Mouse (Mus musculus) kidney, postnatal 14 days (tissue): ENCODE results near the gene Mfap2.

Experiments
- DNase-seq: peaks from one replicate; pipeline ENCODE4 v3.0.0; 2022; ENCODE audit warnings: mixed read lengths

Gene Mfap2

DNA sequence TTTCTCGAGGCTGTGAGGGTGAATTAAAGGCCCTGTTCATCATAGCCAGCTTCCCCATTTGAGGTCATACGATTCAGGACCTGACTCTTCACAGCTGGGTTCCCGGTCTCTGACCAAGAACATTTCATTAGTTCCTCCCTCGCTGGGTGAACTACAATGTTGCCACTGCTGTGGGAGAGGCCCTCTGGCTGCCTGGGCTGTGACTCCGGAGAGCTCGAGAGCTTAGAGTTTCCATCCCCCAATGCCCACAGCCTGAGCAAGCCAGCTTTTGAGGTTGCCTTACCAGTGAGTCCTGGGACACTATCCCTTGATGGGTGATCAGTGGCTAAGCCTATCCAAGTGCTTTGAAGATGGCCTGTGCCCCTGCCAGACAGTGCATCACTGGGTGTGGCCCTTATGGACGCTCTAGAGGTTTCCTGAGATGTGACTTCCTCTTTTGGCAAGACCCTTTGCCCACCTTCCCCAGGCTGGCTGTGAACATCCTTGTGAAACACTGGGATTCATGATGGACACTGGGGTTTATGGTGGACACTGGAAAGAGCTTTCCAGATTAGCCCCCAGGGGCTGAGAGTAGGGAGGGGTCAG lies 21.4 kb upstream of the Mfap2 start:
- no peak for DNase-seq

DNA sequence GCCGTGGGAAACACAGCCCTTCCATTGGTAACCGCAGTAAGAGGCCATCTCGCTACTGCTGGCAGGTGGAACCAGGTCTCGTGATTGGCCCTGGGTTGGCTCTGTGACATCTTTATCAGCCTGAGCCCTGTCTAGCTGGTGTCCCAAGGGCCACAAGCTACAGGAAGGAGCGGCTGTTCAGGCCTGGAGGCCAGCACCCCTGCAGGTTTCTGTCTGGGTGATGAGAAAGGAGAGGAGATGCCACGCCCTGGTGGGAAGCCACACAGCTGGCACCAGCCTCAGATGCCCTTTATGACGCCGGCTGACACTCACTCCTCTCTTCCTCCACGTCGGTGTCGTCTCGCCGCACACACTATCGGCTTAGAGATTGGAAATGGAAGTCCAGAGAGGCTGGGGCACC lies 20.8 kb upstream of the Mfap2 start:
- DNase-seq, result no peak

DNA sequence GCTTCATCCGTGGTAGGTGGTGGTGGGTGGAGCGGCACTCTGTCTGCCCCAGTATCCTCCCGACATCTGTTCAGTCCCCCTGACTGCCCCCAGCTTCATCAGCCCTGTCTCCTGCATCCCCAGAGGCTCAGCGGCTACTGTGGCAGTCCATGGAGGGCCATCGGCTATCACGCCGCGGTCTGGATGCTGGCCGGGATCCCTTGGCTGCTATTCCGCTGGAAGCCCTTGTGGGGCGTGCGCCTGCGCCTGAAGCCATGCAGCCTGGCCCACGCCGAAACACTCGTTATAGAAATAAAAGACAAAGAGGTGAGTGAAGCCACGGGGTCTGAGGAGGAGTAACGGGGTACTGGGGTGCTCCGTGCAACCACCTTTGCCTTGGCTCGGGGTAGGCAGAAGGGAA lies 18.0 kb upstream of the Mfap2 start:
- no peak for DNase-seq

DNA sequence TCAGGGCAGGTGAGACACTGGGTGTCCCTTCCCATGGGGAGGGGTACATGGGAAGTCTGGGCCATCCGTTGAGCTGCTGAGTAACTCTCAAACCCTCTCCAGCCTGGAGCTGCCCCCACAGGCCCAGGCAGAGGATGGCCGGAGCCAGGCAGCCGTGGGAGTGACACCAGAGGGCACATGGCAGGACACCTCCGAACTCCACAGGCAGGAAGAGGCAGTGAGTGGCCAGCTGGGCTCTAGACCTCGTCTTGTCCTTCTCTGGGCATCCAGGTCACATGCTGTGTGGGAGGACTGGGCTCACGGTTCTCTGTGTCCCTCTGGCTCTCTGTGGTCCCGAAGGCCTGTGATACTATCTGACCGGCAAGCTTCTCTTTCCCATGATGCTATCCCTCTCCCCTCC lies 16.4 kb upstream of the Mfap2 start:
- DNase-seq, result no peak

DNA sequence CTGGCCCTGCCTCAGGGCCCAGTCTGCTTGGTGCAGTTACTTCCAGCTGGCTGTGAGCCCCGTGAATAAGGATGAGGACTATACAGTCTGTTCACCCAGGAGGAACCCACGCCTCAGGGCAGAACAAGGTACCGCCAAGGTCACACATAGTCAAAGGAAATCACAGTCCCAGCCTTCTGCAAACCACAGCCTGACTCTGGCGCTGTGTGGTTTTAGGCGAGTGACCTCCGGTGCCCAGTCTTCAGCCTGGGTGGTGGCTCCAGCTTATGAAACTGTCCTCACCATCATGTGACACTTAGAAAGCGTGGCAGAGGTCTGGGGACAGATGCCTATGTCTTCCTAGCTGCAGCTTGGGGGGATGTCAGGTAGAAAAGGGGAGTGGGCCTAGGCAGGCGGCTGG lies 14.4 kb upstream of the Mfap2 start:
- DNase-seq, result no peak

DNA sequence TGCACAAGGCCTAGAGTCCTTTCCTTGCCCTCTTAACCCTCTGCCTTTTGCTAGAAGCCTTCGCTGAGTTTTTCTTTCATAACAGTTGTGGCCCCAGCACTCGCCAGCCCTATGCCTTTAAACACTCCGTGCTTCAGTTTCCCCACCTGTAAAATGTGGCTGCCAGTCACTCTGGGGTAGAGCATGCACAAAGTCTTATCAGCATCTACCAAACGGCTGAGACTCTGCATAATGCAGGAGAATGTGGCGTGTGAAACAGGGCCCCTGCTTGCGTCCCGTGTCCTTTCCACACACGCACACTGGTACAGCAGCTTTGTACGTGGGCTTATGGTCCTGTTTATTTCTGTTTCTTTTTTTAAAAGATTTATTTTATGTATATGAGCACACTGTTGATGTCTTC lies 13.4 kb upstream of the Mfap2 start:
- DNase-seq, result no peak

DNA sequence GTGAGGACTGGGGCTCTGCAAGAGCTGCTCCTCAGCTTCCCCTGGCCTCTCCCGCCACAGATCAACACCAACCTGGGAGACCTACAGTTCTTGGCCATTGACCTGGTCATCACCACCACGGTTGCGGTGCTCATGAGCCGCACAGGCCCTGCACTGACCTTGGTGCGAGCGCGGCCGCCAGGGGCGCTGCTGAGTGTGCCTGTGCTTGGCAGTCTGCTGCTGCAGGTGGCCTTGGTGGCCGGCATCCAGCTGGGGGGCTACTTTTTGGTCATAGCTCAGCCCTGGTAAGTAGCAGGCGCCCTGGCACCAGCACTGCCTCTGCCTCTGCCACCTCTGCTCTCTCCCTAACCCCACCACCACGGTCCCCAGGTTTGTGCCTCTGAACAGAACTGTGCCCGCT lies 4.2 kb upstream of the Mfap2 start:
- DNase-seq, result peak; percentile 48

DNA sequence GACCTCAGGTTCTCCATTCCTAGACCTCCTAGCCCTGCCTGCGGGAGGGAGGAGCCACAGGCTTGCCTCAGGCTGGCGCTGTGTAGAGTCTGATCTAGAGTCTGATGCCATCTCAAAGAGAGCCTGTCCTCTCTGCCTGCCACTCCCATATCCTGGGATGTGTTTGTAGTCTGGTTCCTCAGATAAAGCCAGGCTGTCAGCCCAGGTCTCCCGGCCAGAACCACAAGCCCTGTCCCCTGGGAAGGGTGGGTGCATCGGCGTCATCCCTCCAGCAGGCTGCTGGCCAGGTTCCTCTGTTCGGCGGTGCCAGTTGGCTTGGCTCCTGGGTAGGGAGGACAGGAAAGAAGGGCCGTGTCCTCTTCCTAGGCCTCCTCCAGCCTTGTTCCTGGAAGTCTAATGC lies 2.2 kb upstream of the Mfap2 start:
- peak; percentile 46 for DNase-seq

DNA sequence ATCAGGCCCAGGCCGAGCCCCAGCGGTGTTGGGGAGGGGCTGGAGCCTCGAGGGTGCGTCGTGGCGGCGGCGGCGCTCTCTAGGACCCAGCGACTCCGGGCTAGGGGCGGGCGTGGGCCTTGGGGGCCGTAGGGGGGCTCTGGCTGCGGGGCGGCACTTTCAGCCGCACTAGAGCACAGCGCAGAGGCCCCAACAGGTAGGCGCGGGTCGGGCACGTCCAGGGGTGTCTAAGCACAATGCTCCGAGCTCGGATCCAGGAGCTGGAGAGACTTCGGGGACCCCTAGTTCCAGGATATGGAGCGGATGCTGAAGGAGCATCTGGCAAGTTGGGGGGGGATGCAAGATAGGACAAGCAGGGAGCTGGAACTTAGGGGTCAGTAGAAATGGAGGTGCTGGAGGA lies 308 bp downstream of the Mfap2 start:
- peak; percentile 45 for DNase-seq

DNA sequence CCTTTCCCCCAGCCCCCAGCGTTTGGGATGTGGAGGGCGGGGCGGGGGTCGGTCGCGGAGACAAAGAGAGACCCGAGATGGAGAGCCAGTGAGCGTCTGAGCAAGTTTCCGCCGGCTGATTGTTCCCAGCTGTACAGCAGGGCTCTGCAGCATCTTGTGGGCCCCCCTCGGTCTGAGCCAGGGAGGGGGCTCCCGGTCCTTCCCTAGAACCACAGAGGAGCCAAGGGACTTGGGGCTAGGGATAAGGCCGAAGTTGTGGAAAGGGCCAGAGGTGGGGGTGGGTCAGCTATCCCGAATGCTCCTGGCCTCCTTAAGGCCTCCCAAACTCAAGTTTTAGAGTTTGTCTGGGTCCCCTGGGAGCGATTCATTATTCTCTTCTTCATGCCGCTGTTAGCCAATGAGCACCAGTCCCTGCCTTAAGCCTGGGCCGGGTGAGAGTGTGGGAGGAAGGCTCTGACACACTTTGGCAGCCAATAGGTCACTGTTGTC lies 767 bp downstream of the Mfap2 start:
- peak; percentile 67 for DNase-seq

DNA sequence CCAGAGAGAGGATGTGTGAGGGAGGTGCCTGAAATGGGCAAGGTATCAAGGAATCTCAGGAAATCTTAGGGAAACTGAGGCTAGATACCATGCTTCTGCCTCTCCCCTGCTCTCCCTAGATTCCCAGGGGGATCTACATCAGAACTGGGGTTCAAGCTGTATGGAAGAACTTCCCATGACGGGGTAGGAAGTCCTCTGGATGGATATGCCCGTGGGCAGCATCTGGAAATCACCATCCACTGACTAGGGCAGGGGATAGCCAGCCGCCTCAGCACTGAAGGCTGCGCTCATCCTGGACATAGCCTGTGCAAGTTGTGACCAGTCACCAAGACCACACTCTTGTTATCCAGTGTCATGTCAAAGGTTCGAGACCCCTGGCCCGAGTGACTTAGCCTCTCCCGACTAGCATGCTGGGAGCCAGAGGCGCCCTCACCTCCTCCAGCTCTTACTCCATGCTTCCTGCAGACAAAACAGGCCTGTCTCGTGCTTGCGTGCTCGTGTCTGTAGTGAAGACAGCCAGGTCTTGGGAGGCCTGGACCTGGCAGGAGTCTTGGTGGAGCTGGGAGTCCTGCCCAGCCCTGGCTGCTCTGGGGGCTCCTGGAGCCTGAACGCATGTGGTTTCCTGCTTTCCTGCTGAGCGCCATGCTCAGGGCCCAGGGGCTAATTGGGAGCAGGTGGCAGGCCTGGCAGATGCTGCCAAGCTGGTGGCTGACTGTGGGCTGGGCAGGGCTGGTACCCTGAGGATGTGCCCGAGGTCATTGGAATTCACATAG lies 1.5 kb downstream of the Mfap2 start:
- DNase-seq, result peak; percentile 48

DNA sequence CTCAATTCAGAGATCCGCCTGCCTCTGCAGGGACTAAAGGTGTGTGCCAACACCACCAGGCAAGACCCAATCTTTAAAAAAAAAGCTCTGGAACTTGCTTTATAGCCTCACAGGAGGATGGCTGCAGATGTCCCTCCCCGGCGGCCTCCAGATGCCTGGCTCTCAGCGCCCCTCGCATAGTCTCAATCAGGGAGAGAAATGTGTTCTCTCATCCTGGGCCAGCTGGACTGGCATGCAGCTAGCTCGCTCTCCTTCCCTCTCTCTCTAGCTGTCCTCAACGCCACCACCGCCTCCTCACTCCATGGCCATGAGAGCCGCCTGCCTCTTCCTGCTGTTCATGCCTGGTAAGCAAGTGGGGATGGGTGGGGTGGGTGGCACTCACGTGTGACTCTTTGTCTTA lies 2.3 kb downstream of the Mfap2 start:
- no peak for DNase-seq

DNA sequence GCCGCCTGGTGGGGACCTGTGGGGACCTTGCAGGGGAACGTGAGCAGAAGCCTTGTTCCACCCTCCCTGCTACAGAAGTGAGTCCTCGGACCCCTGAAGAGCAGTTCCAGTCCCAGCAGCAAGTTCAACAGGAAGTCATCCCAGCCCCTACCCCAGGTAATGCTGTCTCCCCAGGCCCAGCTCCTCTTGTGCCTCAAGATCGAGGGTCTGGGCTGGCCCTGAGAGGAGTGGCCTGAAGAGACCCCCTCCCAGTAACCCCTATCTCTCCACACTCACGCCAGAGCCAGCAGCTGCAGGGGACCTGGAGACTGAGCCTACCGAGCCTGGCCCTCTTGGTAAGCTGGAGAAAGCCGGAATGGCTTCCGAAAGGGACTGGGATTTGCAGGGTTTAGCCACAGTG lies 3.9 kb downstream of the Mfap2 start:
- no peak for DNase-seq

DNA sequence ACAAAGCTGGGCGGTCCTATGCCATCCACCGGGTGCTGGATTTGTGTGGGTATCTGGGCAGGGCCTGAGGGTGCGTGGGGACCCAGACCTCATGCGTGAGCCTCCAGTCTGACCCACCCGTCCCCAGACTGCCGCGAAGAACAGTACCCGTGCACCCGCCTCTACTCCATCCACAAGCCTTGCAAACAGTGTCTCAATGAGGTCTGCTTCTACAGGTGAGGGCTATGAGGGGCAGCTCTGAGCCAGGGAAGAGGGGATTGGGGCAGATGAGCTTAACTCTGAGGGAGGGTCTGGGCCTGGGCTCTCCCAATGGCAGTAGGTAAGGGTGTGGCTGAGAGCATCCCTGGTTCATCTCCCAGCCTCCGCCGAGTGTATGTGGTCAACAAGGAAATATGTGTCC lies 4.6 kb downstream of the Mfap2 start:
- DNase-seq, result no peak

DNA sequence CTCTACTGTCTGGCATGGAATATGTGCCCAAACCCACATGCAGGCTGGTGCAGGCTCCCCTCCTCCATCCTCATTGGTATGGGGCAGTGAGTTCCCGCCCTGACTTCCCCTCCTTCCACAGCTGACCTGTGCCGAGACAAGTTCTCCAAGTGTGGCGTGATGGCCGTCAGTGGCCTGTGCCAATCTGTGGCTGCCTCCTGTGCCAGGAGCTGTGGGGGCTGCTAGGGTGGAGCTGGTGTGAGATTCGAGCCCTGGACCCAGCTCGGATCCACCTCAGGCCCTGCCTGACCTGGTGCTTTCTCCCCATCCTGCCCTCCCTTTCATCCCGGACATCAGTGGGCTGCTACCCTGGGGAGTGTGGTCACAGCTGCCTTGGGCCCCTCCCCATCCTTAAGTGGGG lies 5.1 kb downstream of the Mfap2 start:
- DNase-seq, result no peak

DNA sequence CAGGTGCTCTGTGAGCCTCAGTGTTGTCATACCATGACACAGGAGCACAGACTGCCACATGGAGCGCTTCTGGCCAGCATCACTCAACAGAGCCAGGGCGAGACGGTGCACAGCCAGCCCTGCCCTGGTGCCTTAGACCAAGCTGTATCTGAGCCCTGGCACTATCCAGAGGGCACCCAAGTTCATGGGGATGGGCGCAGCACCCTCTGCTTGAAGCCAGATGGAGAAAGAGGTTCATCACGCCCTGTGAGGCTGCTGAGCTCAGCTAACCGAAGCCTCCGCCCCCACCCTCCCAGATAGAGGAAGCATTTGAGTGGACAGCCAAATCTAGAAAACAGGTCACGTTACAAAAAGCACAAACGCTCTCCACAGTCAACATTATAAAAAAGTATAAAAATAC lies 6.1 kb downstream of the Mfap2 start:
- DNase-seq, result no peak

DNA sequence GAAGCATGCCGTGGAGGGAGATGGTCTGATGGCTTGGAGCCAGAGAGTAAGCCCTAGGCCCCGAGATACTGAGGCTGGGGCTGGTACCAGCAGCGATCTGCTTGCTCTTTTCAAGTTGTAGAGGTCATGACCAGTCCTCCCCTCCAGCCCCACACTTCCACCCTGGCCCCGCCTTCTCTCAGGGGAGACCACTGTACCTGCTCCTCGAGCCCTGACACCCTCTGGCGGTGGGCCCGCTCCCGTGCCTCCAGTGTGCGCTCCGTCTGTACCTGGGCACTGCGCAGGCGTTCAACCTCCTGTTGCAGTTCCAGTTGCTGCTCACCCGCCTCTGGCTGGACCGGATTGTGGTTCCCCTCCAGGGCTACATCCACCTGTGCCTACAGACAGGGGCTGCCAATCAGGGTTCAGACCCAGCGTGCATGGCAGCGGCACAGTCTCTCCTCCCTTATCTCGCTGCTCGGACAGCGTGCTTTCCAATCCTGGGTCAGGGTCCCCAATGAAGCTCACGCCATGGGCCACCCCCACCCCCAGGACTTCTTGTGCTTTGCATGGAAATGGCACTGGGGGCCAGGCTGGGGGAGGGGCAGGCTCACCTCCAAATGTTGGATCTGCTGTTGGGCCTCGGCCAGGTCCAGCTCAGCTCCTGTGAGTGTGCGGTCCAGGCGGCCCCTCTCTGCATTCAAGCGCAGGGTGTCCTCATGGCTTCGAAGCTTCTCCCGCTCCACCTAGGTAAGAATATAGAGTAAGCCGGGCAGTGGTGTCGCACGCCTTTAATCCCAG lies 7.6 kb downstream of the Mfap2 start:
- DNase-seq, result no peak

DNA sequence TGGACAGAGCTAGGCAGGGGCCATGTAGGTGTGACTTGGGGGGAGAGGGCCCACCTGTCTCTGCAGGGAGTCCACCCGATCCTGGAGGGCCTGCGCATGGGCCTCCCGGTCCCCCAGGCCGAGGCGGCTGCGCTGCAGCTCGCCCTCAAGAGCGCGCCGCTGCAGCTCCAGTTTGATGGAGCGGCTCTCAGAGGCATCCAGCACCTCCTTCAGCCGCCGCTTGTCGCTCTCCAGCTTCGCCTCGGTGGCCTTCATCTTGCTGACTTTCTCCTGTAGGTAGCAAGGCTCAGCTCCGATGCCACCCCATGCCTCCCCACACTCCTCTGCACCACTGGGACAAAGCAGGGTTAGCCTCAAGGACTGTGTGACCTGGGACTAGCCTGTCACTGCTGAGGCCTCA lies 10.0 kb downstream of the Mfap2 start:
- DNase-seq, result no peak

DNA sequence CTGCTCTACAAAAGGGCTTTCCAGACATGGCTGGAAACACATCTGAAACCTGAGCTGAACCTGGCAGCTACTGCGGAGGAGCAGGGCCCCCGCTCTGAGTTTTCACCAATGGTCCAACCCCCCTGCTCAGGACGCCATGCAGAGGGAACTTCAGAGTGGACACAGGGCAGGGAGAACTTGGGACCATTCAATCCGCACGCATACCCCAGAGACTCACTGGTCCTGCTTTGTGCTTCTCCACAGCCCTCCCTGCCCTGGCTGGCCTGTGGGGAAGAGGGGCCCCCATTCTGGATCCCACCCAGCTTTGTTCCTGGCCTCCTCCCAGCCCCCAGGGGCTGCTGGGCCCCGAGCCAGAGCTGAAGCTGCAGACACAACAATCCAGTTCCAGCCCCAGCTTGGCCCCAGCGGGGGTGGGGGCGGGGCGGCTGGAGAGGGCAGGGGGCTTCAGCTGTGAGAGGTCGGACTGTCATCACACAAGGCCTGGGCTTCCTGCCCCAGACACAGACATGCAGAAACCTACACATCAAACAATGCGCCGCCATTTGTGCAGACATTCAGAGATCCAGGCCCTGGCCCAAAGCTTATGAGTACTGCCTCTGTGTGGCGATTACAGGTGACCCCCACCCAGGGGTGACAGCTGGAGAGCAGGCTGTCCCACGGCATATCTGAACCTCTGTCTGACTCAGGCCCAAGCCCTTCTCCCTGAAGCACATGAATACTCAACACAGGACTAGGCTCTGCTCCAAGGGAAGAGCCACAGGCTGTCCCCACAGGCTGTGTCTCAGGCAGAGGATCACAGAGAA lies 10.8 kb downstream of the Mfap2 start:
- DNase-seq, result peak; percentile 75

DNA sequence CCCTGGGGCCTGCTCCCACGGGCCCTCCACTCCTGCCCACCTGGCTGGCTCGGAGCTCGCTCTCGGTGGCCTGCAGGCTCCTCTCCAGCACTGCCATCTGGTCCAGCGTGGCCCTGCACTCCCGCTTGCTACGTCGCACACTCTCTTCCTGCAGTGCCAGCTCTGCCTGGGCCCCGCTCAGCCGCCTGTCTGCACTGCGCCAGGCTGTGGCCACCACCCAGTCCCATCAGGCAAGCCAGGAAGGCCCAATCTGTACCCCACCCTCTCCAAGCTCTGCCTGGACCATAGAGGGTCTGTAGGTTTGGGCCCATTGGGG lies 11.4 kb downstream of the Mfap2 start:
- no peak for DNase-seq

DNA sequence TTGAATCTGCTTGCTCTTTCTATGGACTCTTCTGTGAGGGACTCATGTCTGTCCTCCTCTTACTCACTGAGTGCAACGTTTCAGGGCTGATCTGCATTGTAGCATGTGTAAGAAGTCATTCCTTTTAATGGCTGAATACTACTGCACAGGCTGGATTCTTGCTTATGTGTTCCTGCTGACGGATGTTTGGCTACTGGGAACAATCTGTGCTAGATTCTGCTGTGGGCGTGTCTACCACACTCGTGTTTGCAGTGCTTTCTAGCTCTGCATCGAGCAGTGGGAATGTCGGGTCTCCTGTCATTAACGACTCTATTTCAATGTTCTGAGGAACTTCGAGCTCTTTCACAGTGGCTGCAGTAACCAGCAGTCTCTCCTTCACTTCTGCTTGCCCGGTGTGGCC lies 13.8 kb downstream of the Mfap2 start:
- no peak for DNase-seq

DNA sequence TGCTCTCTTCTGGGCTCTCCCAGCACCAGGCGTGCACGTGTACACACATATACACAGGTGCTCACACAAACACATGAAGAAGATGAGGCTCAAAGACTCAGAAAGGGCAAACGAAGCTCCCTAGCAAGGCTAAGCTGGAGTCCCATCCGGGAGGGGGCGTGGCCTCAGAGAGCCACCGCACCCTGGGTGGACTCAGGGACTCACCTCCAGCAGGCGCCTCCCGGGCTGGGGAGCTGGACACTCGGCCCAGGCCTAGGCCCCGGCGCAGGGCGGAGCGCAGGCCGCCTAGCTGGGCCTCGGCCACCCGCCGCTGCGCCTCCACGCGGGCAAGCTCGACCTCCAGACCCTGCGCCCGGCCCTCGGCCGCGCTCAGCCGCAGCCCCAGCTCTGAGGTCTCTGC lies 14.8 kb downstream of the Mfap2 start:
- no peak for DNase-seq

DNA sequence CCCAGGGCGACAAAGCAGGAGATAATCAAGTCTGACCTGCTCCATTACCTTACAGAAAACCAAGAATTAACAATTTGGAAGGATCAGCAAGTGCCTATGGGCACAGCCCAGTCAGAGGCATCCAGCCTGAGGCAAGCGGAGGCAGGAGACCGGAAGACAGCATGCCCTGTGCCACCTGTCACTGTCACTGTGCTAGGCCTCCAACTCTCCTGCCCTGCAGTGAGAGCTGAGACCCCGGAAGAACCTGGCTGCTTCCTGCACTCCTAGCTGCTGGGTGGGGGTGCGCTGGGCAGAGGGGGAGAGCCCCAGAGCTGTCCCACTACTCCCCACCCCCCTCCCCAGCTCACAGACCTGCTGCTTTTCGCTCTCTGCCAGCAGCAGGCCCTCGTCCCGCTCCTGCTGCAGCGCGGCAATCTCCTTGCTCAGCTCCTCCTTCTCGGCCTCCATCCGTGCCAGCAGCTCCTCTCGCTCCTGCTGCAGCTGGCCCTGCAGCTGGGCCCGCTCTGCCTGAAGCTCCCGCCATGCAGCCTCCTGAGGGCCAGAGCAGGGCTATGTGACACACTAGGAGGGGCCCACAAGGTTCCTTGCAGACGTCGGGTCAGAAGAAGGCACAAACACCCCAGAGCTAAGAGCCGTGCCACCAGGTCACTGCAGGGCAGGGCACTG lies 20.5 kb downstream of the Mfap2 start:
- DNase-seq, result no peak
